Mouse (Mus musculus) G1E-ER4 (cell line): ENCODE measurements around the gene Rhbdl1. TPM values are rescaled to one million over a fixed set of nuclear protein-coding genes. Genes with fewer than 3 reads are reported as not detected.

Experiments
- GATA1 ChIP-seq: IDR thresholded peaks from one replicate; pipeline ENCODE4 v1.8.0; 2012; ENCODE audit warnings: low read length, inconsistent platforms
- polyA plus RNA-seq: library from polyadenylated mRNA; stranded (reverse); fragments of >175 nt; gene quantifications from 2 replicates; pipeline ENCODE4 v1.2.3, GENCODE M21; 2012

The Rhbdl1 gene
- polyA plus RNA-seq, 1 experiment = 2.4 TPM

GRCm38 (mm10) chr17:25861704-25862612 lies 24.9 kb upstream of the Rhbdl1 start:
- TF ChIP-seq GATA1 = no peak

- TF ChIP-seq GATA1 = no peak
These were observed 24.0 kb upstream of the Rhbdl1 start, which contains the start of gene Wdr90 for GRCm38 (mm10) chr17:25860832-25861703. Wdr90 (minus strand) TSS chr17:25861501.

GRCm38 (mm10) chr17:25860229-25860628 lies 23.1 kb upstream of the Rhbdl1 start:
- TF ChIP-seq GATA1 = no peak

GRCm38 (mm10) chr17:25844396-25844901 lies 7.4 kb upstream of the Rhbdl1 start, which contains the start of gene Rhot2:
Rhot2 (minus strand) TSS chr17:25844851.
- TF ChIP-seq GATA1 = no peak

- TF ChIP-seq GATA1 = no peak
These were observed 6.7 kb upstream of the Rhbdl1 start for GRCm38 (mm10) chr17:25843636-25844395.

GRCm38 (mm10) chr17:25843122-25843521 lies 6.0 kb upstream of the Rhbdl1 start:
- no peak for TF ChIP-seq GATA1

GRCm38 (mm10) chr17:25842509-25842908 lies 5.4 kb upstream of the Rhbdl1 start:
- no peak for TF ChIP-seq GATA1

GRCm38 (mm10) chr17:25841117-25841880 lies 4.2 kb upstream of the Rhbdl1 start, which contains the start of gene Gm20683:
Gm20683 (minus strand) TSS chr17:25841763.
- TF ChIP-seq GATA1 = no peak

- no peak for TF ChIP-seq GATA1
These were observed 3.4 kb upstream of the Rhbdl1 start for GRCm38 (mm10) chr17:25840519-25840918.

GRCm38 (mm10) chr17:25839455-25840235 lies 2.5 kb upstream of the Rhbdl1 start:
- no peak for TF ChIP-seq GATA1

- no peak for TF ChIP-seq GATA1
These were observed 1.8 kb upstream of the Rhbdl1 start for GRCm38 (mm10) chr17:25838904-25839303.

- TF ChIP-seq GATA1 = no peak
These were observed 438 bp upstream of the Rhbdl1 start for GRCm38 (mm10) chr17:25837533-25837932.

GRCm38 (mm10) chr17:25836397-25837075 lies 559 bp downstream of the Rhbdl1 start:
- no peak for TF ChIP-seq GATA1
